Mouse (Mus musculus): ENCODE data around the gene 4930556J24Rik. TPM values are rescaled to one million over a fixed set of nuclear protein-coding genes. Genes with fewer than 3 reads are reported as not detected.

The 4930556J24Rik gene
- polyA plus RNA-seq, 1 experiment from 2014 or later, result not detected

Other genes with a start within 250 kb of the 4930556J24Rik start
- gene Osbp2, start 112.9 kb downstream of the 4930556J24Rik start, polyA plus RNA-seq (2014; fragmentation: Nextera tagmentation; extraction: Ambion mirVana), result 0.55 and 0.85 TPM in 2 replicates
- gene 4921536K21Rik, start 81.7 kb downstream of the 4930556J24Rik start, polyA plus RNA-seq (2014; fragmentation: Nextera tagmentation; extraction: Ambion mirVana), result 0.21 TPM in 2 replicates
- gene Dusp18, start 81.5 kb downstream of the 4930556J24Rik start, polyA plus RNA-seq (2014; fragmentation: Nextera tagmentation; extraction: Ambion mirVana), result 13.2 and 13.9 TPM in 2 replicates
- 2.0 and 2.1 TPM in 2 replicates for gene Slc35e4, start 62.1 kb downstream of the 4930556J24Rik start, polyA plus RNA-seq (2014; fragmentation: Nextera tagmentation; extraction: Ambion mirVana)
- gene Tcn2, start 44.6 kb downstream of the 4930556J24Rik start, polyA plus RNA-seq (2014; fragmentation: Nextera tagmentation; extraction: Ambion mirVana), result 31.0 and 33.8 TPM in 2 replicates
- 78.9 and 81.2 TPM in 2 replicates for gene Pes1, start 12.8 kb downstream of the 4930556J24Rik start, polyA plus RNA-seq (2014; fragmentation: Nextera tagmentation; extraction: Ambion mirVana)
- 0.63 and 0.99 TPM in 2 replicates for gene Gal3st1, start 6.9 kb upstream of the 4930556J24Rik start, polyA plus RNA-seq (2014; fragmentation: Nextera tagmentation; extraction: Ambion mirVana)
- not detected in 2 replicates for gene Sec14l4, start 54.7 kb upstream of the 4930556J24Rik start, polyA plus RNA-seq (2014; fragmentation: Nextera tagmentation; extraction: Ambion mirVana)
- gene Sec14l3, start 88.1 kb upstream of the 4930556J24Rik start, polyA plus RNA-seq (2014; fragmentation: Nextera tagmentation; extraction: Ambion mirVana), result not detected in 2 replicates
- gene Mtfp1, start 118.7 kb upstream of the 4930556J24Rik start, polyA plus RNA-seq (2014; fragmentation: Nextera tagmentation; extraction: Ambion mirVana), result 6.7 and 8.7 TPM in 2 replicates
- 1.3 and 1.5 TPM in 2 replicates for gene Sec14l2, start 146.6 kb upstream of the 4930556J24Rik start, polyA plus RNA-seq (2014; fragmentation: Nextera tagmentation; extraction: Ambion mirVana)
- gene Rnf215, start 158.4 kb upstream of the 4930556J24Rik start, polyA plus RNA-seq (2014; fragmentation: Nextera tagmentation; extraction: Ambion mirVana), result 26.1 and 26.4 TPM in 2 replicates
- 3.5 and 3.6 TPM in 2 replicates for gene Ccdc157, start 183.5 kb upstream of the 4930556J24Rik start, polyA plus RNA-seq (2014; fragmentation: Nextera tagmentation; extraction: Ambion mirVana)
- 82.7 and 84.6 TPM in 2 replicates for gene Sf3a1, start 183.6 kb upstream of the 4930556J24Rik start, polyA plus RNA-seq (2014; fragmentation: Nextera tagmentation; extraction: Ambion mirVana)
- gene Tbc1d10a, start 210.0 kb upstream of the 4930556J24Rik start, polyA plus RNA-seq (2014; fragmentation: Nextera tagmentation; extraction: Ambion mirVana), result 15.9 and 18.1 TPM in 2 replicates
- 1.7 and 2.3 TPM in 2 replicates for gene Castor1, start 241.4 kb upstream of the 4930556J24Rik start, polyA plus RNA-seq (2014; fragmentation: Nextera tagmentation; extraction: Ambion mirVana)